Mouse (Mus musculus): ENCODE results near the gene Cdc37l1. TPM values are rescaled to one million over a fixed set of nuclear protein-coding genes. Genes with fewer than 3 reads are reported as not detected.

The Cdc37l1 gene
- polyA plus RNA-seq, 1 experiment, result 26.0 TPM

DNA sequence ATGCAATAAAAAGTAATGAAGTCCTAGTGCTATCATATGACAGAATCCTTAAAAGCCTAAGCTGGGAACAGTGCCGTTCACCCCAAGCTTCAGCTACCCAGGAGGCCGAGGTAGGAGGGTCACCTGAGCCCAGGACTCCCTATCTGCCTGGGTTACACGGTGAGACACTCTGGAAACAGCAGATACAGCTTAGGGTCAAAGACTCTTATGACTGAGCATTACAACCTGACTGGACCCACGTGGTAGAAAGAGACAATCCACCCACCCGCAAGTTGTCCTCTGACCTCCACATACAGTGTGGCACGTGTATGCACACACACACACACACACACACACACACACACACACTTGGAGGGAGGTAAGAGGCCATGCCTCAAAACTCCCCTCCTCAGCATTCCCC is 52.0 kb downstream of the Cdc37l1 start:
- Histone ChIP-seq H3K27me3 (ENCODE audit: control insufficient read depth, insufficient read depth, low read length) (no peaks in the 10 kb centered on the region), H3K27ac (ENCODE audit: control insufficient read depth, insufficient read depth, low read length) (no peak overlapping the region), H3K4me3 (ENCODE audit: control insufficient read depth, insufficient read depth, low read length) (no peak overlapping the region), H3K36me3 (ENCODE audit: control insufficient read depth, insufficient read depth, low read length) (no peaks in the 10 kb centered on the region), H3K4me1 (replicated peaks; ENCODE audit: control insufficient read depth, insufficient read depth, low read length) (peaks cover 3% of the 10 kb centered on the region)
- DNase-seq, result no peak
- WGBS, result 92% methylated on average over 6 of the region's 6 CpGs
- TF ChIP-seq CTCF (IDR thresholded peaks at IDR 0.05; ENCODE audit: borderline replicate concordance, control insufficient read depth, extremely low read depth, insufficient read depth, low read length, poor library complexity), result no peak
- TF ChIP-seq POLR2A (IDR thresholded peaks at IDR 0.05; ENCODE audit: control insufficient read depth, extremely low read depth, insufficient read depth, low read length, poor library complexity), result no peak

DNA sequence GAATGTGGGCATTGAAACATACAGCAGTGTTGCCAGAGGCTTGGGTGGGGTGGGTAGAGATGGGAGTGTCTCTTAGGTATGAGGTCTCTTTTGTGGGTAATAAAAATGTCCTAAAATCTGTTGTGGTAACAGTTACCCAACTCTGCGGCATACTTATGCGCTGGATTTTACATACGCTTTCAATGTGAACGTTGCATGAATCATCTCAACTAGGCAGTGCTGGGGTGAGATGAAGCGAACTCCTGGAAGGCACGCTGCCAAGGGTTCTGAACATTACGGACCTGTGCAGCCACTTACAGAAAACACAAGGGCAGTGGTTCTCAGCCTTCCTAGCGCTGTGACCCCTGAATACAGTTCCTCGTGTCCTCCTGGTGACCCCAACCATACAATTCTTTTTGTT is 52.5 kb downstream of the Cdc37l1 start:
- 94% methylated on average over 9 of the region's 9 CpGs for WGBS

DNA sequence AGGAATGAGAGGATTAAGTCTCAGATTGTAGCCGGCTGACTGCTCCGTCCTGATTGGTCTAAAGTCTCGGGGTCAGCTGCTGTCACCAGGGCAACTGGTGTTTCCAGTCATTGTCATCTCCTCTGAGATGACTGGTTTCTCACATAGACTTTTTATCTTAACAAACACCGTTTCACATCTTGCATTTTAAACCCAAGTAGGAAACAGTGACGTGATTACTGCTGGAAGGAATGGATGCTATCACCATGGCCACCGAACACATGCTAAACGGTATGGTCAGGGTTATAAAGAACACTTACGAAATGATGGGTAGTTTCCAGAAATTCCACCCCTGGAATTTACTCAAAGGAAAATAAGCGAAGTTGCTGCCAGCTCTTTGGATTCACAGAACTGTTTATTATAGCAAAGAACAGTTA is 54.2 kb downstream of the Cdc37l1 start:
- WGBS, result 93% methylated on average over 9 of the region's 9 CpGs
- TF ChIP-seq CTCF (IDR thresholded peaks at IDR 0.05; ENCODE audit: borderline replicate concordance, control insufficient read depth, extremely low read depth, insufficient read depth, low read length, poor library complexity) (no peak), POLR2A (IDR thresholded peaks at IDR 0.05; ENCODE audit: control insufficient read depth, extremely low read depth, insufficient read depth, low read length, poor library complexity) (no peak)
- no peak overlapping the region for H3K27ac ChIP-seq (ENCODE audit: control insufficient read depth, insufficient read depth, low read length)
- H3K27me3 ChIP-seq (ENCODE audit: control insufficient read depth, insufficient read depth, low read length), result no peaks in the 10 kb centered on the region
- H3K4me1 ChIP-seq (replicated peaks; ENCODE audit: control insufficient read depth, insufficient read depth, low read length), result peaks cover 9% of the 10 kb centered on the region
- H3K4me3 ChIP-seq (ENCODE audit: control insufficient read depth, insufficient read depth, low read length), result no peak overlapping the region
- H3K36me3 ChIP-seq (ENCODE audit: control insufficient read depth, insufficient read depth, low read length), result no peaks in the 10 kb centered on the region
- DNase-seq, result no peak

More for the DNA sequence above, 52.5 kb downstream of the Cdc37l1 start:
- H3K4me3 ChIP-seq (ENCODE audit: control insufficient read depth, insufficient read depth, low read length), result no peak overlapping the region
- peaks cover 3% of the 10 kb centered on the region for H3K4me1 ChIP-seq (replicated peaks; ENCODE audit: control insufficient read depth, insufficient read depth, low read length)
- TF ChIP-seq POLR2A (IDR thresholded peaks at IDR 0.05; ENCODE audit: control insufficient read depth, extremely low read depth, insufficient read depth, low read length, poor library complexity), result no peak
- no peak for TF ChIP-seq CTCF (IDR thresholded peaks at IDR 0.05; ENCODE audit: borderline replicate concordance, control insufficient read depth, extremely low read depth, insufficient read depth, low read length, poor library complexity)
- no peak overlapping the region for H3K27ac ChIP-seq (ENCODE audit: control insufficient read depth, insufficient read depth, low read length)
- no peaks in the 10 kb centered on the region for H3K36me3 ChIP-seq (ENCODE audit: control insufficient read depth, insufficient read depth, low read length)
- DNase-seq, result no peak
- no peaks in the 10 kb centered on the region for H3K27me3 ChIP-seq (ENCODE audit: control insufficient read depth, insufficient read depth, low read length)

DNA sequence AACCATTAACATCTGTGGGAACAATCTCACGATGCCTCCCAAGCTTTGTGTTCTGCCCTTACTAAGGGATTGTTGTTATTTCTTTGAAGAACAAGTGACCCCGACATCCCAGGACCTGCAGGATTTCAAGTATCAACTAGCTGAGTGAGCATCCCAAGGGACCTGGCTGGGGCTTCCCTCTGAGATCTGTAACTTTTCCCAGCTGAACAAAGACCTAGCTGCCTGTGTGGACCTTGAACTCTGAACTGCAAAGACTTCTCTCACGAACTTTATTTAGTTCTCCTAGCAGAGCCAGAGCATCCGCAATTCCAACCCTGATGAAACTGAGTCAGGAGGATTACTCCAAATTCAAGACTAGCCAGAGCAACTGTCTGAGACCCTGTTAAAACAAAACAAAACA is 55.2 kb downstream of the Cdc37l1 start:
- no peak overlapping the region for H3K4me3 ChIP-seq (ENCODE audit: control insufficient read depth, insufficient read depth, low read length)
- H3K27ac ChIP-seq (ENCODE audit: control insufficient read depth, insufficient read depth, low read length), result no peak overlapping the region
- peaks cover 9% of the 10 kb centered on the region for H3K4me1 ChIP-seq (replicated peaks; ENCODE audit: control insufficient read depth, insufficient read depth, low read length)
- WGBS, result 91% methylated on average over 4 of the region's 4 CpGs
- no peaks in the 10 kb centered on the region for H3K36me3 ChIP-seq (ENCODE audit: control insufficient read depth, insufficient read depth, low read length)
- no peaks in the 10 kb centered on the region for H3K27me3 ChIP-seq (ENCODE audit: control insufficient read depth, insufficient read depth, low read length)
- TF ChIP-seq POLR2A (IDR thresholded peaks at IDR 0.05; ENCODE audit: control insufficient read depth, extremely low read depth, insufficient read depth, low read length, poor library complexity) (no peak), CTCF (IDR thresholded peaks at IDR 0.05; ENCODE audit: borderline replicate concordance, control insufficient read depth, extremely low read depth, insufficient read depth, low read length, poor library complexity) (no peak)
- no peak for DNase-seq

DNA sequence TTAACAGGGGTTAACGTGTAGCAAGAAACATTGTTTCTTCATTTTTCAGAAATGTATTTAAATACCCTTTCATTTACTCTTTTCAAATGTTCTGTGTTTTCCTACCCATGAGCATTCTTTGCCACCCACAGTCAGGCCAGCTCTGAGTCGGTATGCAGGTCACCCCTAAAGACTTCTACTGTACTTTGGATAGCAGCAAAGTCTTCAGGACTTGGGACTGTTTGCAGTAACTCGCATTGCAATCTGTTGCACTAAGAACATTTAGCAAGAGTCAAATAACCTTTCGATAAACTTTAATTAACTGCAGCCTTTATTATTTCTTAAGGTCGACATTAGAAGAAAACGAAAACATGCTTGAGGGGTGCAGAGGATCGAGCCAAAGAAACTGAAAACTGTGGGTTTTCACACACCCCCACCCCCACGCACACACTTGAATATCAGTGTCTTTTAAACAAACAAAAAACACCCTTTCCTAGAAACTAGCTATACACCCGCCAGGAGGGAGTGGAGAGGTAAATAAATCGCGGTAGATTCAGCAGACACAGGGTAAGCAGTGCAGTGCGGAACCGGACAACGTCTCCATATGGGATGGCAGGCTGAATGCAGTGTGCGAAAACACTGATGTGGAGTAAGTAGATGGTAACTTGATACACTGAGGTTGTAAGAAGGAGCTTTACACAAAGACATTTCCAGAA is 56.0 kb downstream of the Cdc37l1 start:
- Histone ChIP-seq H3K27ac (ENCODE audit: control insufficient read depth, insufficient read depth, low read length) (no peak overlapping the region), H3K4me1 (replicated peaks; ENCODE audit: control insufficient read depth, insufficient read depth, low read length) (peaks cover 9% of the 10 kb centered on the region), H3K4me3 (ENCODE audit: control insufficient read depth, insufficient read depth, low read length) (no peak overlapping the region), H3K36me3 (ENCODE audit: control insufficient read depth, insufficient read depth, low read length) (no peaks in the 10 kb centered on the region), H3K27me3 (ENCODE audit: control insufficient read depth, insufficient read depth, low read length) (no peaks in the 10 kb centered on the region)
- TF ChIP-seq POLR2A (IDR thresholded peaks at IDR 0.05; ENCODE audit: control insufficient read depth, extremely low read depth, insufficient read depth, low read length, poor library complexity) (no peak), CTCF (IDR thresholded peaks at IDR 0.05; ENCODE audit: borderline replicate concordance, control insufficient read depth, extremely low read depth, insufficient read depth, low read length, poor library complexity) (no peak)
- 65% methylated on average over 15 of the region's 15 CpGs for WGBS
- no peak for DNase-seq

DNA sequence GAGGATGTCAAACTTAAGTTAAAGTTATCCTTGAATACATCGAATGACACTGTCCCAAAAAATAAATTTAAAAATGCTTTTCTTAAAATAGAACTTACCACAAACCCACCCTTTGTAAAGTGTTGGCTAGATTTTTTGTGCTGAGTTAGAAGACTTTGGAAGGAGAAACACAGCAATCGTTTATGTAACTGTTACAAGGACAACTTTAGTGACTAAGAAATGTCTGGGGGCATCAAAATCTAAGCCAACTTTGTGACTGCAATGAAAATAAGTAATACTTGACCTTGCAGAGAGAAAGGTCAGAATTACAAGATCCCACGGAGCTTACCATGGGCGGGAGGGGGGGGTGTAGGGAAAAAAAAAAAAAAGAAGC is 56.8 kb downstream of the Cdc37l1 start:
- Histone ChIP-seq H3K36me3 (ENCODE audit: control insufficient read depth, insufficient read depth, low read length) (no peaks in the 10 kb centered on the region), H3K27me3 (ENCODE audit: control insufficient read depth, insufficient read depth, low read length) (no peaks in the 10 kb centered on the region), H3K4me1 (replicated peaks; ENCODE audit: control insufficient read depth, insufficient read depth, low read length) (peaks cover 9% of the 10 kb centered on the region), H3K27ac (ENCODE audit: control insufficient read depth, insufficient read depth, low read length) (no peak overlapping the region), H3K4me3 (ENCODE audit: control insufficient read depth, insufficient read depth, low read length) (peak overlapping the region; percentile 80)
- DNase-seq, result no peak
- WGBS, result 1% methylated on average over 4 of the region's 4 CpGs
- TF ChIP-seq POLR2A (IDR thresholded peaks at IDR 0.05; ENCODE audit: control insufficient read depth, extremely low read depth, insufficient read depth, low read length, poor library complexity) (no peak), CTCF (IDR thresholded peaks at IDR 0.05; ENCODE audit: borderline replicate concordance, control insufficient read depth, extremely low read depth, insufficient read depth, low read length, poor library complexity) (no peak)

Measured in thymus, adult 2 months (tissue).